Mouse (Mus musculus): ENCODE data around the gene Nelfcd. TPM values are rescaled to one million over a fixed set of nuclear protein-coding genes. Genes with fewer than 3 reads are reported as not detected.

The Nelfcd gene
- polyA plus RNA-seq (2017; shearing (Covaris generic)), result 33.9 TPM

GRCm38 (mm10) chr2:174415731-174416310 is at the start of gene Nelfcd:
TSS of gene Nelfcd (plus strand) at chr2:174415804.

GRCm38 (mm10) chr2:174438737-174439449 is 23.3 kb downstream of the Nelfcd start, which contains the start of gene Ctsz:
TSS of gene Ctsz (minus strand) at chr2:174439039.

DNA sequence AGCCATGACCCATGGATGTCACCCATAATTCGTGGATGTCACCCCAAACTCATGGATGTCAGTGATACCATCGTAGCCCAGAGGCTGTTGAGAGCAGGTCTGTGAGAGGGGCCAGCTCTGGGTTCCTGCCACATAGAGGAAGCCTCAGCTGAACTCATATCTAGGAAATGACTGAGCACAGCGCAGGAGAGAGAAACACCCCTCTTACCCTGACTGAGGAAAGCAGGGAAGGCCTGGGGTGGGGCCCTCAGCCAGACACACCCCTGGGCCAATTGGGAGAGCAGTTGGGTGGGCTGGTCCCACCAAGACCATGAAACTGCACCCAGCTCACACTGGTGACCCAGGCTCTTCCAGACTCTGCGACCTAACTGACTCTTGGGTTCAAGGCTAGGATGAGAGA is 34.7 kb downstream of the Nelfcd start, which contains the start of gene Tubb1:
Gene Tubb1 (plus strand): TSS at position 343 of the 400 bp plus-strand sequence.

DNA sequence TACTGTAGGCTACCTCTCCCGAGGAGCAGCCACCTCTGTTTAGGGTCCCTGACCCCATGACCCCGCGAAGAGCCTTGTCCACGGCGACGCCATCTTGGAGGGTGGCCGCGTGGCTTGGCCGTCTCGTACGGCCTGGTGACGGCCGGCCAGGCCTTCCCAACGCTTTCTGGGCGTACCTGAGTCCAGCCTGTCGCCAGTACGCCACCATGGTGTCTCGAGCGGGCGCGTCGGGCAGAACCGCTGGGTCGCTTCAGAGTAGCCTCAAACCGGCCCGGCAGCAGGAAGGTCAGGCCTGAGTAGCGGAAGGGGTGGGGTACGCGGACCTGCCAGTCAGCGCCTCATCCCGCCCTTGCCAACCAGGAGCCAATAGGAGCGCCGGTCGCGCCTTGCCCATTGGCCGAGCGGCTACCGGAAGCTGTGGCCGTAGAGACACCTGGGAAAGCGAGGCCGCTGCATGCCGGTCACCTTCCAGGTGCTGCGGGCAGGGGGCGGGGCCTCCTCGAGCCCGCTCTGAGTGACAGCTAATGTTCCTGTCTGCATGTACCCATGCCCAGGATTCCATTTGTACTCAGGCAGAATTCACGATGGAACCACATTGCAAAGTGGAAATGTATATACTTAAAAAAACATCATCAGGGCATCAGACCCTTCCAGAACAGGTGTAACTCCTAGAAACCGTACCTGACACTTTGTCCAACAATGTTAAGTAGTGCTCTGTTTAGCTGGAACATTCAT is 48.4 kb downstream of the Nelfcd start, which contains the start of gene Atp5e:
Gene Atp5e (minus strand): TSS at position 317 of the 735 bp plus-strand sequence.

DNA sequence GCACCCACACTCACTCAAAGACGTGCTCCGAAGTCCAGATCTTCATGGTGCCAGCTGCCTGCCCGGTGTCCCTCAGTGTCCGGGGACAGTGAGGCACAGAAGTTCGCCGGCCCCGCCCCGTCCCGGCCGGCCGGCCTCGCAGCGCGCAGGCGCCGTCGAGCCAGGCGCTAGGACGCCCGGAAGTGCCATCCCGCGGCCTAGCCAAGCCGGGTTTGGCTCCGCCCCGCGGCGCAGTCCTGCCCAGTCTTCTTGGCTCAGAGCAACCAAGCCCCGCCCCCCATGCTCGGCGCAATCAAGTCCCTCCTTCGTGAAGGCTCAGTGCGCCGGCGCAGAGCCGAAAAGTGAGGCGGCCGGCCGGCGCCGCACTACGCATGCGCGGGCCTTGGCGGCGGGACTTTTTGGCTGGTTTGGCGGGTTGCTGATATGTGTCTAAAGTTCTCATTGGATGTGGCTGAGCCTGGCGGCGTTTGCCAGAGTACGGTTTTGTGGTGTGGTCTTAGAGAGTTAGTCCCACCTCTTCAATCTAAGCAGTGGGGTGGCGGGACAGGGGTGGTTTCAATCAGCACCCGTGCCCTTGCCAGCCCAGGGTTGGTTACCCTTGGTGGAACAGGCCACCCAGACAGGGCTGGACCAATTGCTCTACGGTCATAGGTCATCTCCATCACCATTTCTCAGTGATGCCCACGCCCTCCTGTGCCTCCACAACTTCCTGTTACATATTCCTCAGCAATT is 57.4 kb downstream of the Nelfcd start, which contains the start of gene Prelid3b:
Gene Prelid3b (minus strand): TSS at position 264 of the 732 bp plus-strand sequence.

Other genes starting within 250 kb of the Nelfcd start
- 747 TPM for gene Gnas, start 131.5 kb upstream of the Nelfcd start, polyA plus RNA-seq (2017; shearing (Covaris generic))
- 8.6 TPM for gene Gm20721, start 69.1 kb upstream of the Nelfcd start, polyA plus RNA-seq (2017; shearing (Covaris generic))
- gene Ctsz, start 23.2 kb downstream of the Nelfcd start, polyA plus RNA-seq (2017; shearing (Covaris generic)), result 49.6 TPM
- gene Tubb1, start 34.9 kb downstream of the Nelfcd start, polyA plus RNA-seq (2017; shearing (Covaris generic)), result not detected
- gene Atp5e, start 48.3 kb downstream of the Nelfcd start, polyA plus RNA-seq (2017; shearing (Covaris generic)), result 306 TPM
- gene Prelid3b, start 57.3 kb downstream of the Nelfcd start, polyA plus RNA-seq (2017; shearing (Covaris generic)), result 76.5 TPM
- 10.4 TPM for gene Zfp831, start 227.7 kb downstream of the Nelfcd start, polyA plus RNA-seq (2017; shearing (Covaris generic))

All from effector memory CD4-positive, alpha-beta T cell, adult 5 months (primary cell).